Mouse (Mus musculus) thymus, adult 2 months (tissue): Measurements from ENCODE around the gene Lrfn2.

Experiments
- CTCF ChIP-seq: fragments of 200-500 bp; IDR thresholded peaks from 2 replicates; pipeline ENCODE4 v1.5.1; 2012; ENCODE audit warnings: mild to moderate bottlenecking, control low read depth, low read length, moderate library complexity, borderline replicate concordance; ENCODE audit not compliant: control insufficient read depth, poor library complexity, insufficient read depth; ENCODE audit errors: extremely low read depth
- POLR2A ChIP-seq: fragments of 200-500 bp; IDR thresholded peaks from 2 replicates; pipeline ENCODE4 v1.6.1; 2012; ENCODE audit warnings: mild to moderate bottlenecking, low read length, control low read depth, moderate library complexity; ENCODE audit not compliant: control insufficient read depth, poor library complexity, insufficient read depth; ENCODE audit errors: extremely low read depth

- TF ChIP-seq POLR2A: no peak
- no peak for TF ChIP-seq CTCF
Observed at GRCm38 (mm10) chr17:49030269-49030615, 98.1 kb downstream of the Lrfn2 start.
